Mouse (Mus musculus): ENCODE data around the gene Tmem179.

Gene Tmem179

DNA sequence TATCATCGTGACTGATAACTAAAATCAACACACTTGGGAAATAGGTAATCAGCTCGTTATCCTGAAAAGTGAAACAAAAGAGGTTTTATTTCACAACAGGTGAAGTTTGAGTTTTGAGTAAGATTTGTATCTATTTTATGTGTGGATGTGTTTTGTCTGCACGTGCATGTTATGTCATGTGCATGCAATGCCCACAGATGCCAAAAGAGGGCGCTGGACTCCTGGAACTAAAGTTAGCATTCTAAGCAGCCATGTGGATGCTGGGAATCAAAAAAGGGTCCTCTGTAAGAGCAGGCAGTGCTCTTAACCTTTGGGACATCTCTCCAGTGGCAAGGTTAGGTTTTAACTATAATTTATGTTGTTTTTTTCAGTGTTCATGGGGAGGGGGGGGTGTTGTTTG, 53.3 kb downstream of the Tmem179 start:
- DNase-seq (ENCODE audit: low spot score), result peak; percentile 34

DNA sequence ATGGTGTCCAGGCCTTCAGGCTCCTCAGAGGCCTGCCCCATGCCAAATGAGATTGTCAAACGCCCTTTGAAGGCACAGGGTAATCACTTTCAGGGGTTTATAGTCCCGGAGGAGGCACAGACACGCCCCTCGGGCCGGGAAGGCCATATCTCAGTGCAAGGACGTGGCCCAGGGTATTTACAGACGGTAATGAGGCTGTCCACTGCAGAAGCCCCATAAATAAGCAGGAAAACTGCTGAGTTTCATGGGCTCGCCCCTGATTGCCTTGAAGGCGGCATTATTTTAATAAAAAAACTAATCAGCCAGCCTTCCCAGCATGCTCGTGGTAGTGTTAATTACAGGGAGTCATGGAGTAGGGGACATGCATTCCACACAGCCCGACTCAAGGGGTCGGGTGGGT, 54.1 kb downstream of the Tmem179 start:
- DNase-seq (ENCODE audit: low spot score), result no peak

DNA sequence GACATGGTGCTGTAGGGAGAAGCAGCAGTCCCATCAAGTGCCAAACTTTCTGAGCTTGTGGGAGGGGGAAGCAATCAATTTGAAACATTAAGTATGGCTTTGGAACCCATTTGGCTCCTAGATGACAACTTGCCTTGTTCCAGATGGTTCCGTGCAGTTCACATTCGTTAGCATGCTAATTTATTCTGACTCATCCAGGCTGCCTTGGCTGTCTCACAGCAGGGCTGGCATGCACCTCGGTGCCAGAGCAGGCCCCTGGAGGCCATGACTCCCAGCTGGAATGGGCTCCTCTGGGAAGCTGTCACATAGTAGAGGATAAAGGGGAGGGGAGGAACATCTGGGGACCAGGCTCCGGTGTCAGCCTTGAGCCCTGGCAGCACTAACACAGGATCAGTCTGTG, 58.7 kb downstream of the Tmem179 start:
- DNase-seq (ENCODE audit: low spot score), result no peak

DNA sequence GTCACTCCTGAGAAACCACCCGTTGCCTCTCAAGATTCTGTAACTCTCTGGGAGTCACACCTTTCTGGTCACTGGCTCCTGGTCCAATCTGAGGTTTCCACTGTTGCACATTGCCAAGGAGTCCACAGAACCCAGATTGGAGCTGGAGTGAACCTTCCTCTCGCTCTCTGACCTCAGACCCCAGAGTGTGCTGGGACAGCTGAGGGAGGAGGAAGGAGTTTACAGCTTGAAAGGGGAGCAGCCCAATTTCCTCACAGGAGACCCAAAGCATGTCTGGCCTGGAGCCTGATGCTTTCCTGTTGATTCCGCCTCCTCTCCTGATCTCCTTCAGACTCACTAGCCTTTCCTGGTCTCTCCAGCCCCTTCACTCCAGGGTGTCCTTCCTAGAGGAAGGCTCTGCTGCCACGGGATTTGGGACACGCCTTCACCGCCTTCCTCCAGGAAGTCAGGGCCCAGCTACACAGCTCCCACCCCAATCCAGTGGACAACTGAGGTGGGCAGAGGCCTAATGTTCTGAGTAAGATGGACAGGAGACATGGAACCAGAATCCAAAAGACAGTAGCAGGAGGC, 60.3 kb downstream of the Tmem179 start:
- DNase-seq (ENCODE audit: low spot score), result no peak

DNA sequence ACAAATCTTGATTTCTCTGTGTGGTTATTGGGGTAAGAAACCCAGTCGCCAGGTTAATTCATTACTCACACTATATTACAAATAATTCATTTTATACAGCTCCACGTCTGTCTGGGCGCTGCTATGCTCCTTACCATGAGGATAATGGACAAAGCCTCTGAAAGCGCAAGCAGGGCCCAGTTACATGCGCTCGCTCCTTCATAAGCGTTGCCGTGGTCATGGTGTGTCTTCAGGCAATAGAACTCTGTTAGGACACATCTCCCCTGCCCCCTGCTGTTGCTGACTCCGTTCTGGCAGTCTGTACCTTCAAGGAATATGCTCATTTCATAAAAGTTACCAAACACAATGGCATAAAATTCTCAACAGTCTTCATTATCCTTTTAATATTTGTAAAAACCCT, 64.7 kb downstream of the Tmem179 start:
- DNase-seq (ENCODE audit: low spot score), result no peak

DNA sequence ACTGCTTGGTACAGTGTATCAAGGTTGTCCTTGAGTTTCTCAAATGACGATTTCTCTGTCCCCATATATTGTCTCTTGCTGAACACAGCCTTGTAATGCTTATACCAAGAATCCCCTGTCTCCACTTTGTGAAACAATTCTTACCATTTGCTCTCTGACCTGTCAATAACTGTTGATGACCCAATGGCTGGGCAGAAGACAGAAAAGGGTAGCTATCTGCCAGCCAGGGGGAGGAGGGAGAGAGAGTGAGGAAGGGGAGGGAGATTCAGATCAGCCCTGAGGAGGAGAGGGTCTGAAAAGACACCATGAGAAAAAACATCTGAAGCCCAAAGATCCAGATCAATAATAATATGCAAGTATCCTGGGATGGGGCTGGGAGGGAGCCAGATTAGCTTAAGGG, 65.2 kb downstream of the Tmem179 start:
- DNase-seq (ENCODE audit: low spot score), result no peak

DNA sequence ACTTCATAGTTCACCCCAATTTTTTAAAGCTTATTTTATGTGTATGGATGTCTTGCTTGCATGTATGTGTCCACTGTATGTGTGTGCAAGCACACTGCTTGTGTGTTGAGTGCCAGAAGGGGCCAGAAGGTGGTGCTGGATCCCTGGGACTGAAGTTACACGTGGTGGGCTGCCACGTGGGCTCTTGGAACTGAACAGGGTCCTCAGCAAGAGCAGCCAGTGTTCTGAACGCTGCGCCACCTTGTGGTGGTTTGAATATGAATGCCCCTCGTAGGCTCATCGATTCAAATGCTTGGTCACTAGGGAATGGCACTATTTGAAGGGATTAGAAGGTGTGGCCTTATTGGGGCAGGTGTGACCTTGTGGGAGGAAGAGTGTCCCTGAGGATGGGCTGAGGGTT, 65.7 kb downstream of the Tmem179 start:
- DNase-seq (ENCODE audit: low spot score), result no peak

Measured in retina, embryonic 14.5 days (tissue).